Mouse (Mus musculus): ENCODE data around the gene Wnt7b. TPM values are rescaled to one million over a fixed set of nuclear protein-coding genes. Genes with fewer than 3 reads are reported as not detected.

Wnt7b gene
- under 1 TPM; 0.10 to 0.28 TPM for total RNA-seq (2021)
- long read RNA-seq, experiment 1: 0 reads
- long read RNA-seq, experiment 2: 0 reads

DNA sequence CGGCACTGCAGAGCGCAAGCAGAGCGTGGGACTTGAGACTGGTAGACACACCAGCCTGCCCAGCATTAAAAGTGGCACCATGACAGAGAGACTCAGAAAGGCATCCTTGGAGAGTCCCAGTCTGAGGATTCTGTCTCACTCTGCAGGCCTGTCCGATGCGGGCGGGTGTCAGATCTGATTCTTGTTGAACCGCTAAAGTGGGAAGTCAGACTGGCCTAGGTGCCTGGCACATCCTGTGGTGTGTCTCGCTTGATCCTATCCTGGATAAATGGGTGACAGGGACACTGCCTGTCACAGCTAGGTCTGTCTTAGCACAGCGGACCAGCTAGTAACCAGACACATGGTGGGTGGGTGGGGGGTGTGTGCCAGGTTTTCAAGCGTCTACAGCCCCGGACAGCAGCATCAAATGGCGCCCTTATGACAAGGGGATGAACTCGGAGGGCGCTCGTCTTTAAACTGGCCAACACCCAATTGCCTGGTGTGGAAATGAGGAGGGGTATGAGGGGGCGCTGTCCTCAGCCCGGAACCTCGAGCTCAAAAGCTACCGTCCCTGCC lies at the start of gene Wnt7b:
Gene Wnt7b (minus strand): TSS at position 118 of the 555 bp plus-strand sequence.
- DNase-seq: peak in 1 of 2 experiments; percentile 10

DNA sequence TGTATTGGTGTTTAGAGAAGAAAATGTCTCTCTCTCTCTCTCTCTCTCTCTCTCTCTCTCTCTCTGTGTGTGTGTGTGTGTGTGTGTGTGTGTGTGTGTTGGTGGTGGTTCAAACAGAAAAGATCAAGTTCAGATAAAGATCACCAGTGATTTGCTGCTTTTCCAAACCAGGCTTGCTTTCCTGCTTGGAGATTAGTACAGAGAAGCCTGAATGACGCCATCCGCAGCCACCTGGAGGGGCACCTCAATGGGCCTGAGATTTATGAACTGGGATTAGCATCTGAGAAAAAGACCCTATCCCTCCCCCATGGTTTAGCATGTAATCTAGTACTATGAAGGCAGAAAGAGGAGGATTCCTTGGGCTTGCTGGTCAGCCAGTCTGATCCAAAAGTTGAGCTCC lies 49.3 kb upstream of the Wnt7b start:
- DNase-seq: no peak

DNA sequence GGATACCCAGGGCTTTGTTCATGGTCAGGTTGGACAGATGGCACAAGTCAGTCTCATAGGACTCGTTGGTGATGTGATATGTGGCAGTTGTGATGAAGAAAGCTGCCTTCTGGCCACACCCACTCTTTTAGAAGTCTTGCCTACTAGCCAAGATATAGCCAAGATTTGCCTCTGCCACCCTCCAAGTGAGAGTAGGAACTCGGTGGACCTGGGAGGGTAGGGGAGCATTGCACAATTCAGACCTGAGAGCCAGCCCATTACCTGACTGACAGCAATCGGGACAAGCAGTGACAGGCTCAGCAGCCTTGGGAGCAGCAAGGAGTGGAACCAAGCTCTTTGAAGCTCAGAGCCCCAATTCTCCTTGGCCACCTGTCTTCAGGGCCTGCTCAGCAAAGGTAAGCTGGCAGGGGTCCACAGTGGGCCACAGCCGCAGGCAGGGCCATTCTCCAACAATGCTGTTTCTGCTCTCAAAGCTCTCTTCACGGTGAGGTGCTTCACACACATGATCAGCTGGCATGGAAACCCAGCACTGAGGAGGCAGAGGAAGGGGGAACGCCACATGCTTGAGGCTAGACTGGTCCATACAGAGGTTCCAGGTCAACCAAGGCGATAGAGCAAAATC lies 47.8 kb upstream of the Wnt7b start:
- no peak for DNase-seq

DNA sequence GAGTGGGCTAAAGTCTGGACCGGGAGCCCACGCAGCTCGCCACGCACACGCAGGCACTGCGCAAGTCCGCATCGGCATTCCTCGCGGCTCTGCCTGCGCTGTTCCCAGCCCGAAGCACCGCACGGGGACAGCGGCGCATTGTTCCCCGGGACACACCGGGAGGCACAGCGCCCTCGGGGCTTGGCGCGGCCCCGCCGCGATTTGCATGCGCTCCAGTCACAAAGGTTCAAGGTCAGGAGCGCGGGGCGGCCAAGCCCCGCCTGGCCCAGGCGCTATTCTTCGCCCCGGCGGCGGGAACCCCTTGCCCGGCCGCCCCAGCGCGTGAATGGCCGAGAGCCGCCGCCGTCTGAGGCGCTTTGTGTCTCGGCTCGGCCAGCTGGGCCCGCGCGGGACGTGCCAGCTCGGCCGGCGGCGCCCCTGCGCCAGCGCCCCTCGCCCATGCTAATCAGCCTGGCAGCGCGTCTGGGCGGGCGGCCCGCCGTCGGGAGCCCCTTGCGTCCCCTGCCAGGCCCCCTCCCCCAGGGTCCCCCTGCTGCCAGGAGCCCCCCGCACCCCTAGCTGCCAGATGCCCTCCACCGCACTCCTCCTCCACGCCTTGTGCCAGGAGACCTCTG lies 43.5 kb upstream of the Wnt7b start:
- DNase-seq: peak; percentile 62 to 65

DNA sequence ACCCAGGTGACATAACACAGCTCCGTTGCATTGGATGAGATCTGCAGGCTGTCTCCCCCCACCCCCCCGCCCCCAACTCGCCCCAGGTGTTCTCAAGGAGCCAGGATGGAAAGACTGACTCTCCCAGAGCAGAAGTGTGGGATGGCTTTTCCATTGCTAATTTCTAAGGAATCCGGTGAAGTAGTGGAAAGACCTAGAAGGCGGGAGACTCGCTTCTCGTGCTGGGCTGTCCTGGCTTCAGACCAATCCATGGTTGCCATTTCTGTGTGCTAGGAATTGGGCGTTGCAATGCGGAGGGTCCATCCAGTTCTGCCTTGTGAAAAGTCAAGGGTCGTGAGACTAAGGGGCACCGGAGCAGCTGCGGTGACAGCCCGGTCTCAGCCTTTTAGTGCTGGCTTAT lies 39.9 kb upstream of the Wnt7b start:
- DNase-seq: no peak

DNA sequence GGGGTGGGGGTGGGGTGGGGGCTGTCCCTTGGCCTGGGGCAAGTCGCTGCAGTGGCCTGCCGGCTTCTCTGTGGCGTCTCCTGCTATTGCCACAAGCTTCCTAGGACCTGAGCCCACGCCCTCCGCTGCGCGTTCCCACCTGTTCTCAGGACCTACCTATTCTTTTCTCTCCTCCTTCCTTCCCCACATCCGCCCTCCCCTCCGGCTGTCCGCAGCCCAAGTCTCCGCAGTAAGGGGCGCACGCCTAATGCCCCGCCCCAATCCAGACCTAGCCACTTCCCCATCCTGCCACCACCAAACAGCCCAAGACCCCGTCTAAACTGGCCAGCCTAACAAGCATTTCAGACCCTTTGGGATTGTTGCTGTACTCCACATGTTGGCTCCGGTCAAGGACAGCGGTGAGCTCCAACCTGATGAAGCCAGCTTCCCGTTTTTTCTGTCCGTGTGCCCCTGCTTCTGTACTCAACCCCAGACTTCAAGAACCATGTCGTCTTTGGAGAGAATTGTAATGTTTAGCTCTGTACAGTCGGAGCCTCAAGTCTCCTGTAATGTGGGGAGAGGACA lies 33.3 kb upstream of the Wnt7b start:
- no peak for DNase-seq

DNA sequence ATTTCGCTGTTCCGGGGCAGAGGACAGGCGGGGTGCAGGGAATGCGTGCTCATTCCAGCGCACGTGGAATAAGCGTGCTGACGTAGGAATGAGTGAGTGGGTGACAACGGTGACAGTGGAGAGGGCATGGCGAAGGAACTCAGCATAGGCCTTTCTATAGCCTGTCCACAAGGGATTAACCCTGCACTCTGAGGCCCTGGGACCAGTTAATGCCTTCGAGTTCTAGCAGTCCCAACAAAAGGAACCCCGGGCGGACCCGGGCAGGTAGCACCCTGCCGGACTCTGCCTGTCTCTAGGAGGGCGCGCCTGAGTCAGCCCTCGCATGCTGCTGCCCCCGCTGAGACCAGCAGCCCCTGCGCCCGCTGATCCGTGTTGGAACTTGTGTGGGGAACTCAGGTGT lies 32.8 kb upstream of the Wnt7b start:
- DNase-seq: no peak

DNA sequence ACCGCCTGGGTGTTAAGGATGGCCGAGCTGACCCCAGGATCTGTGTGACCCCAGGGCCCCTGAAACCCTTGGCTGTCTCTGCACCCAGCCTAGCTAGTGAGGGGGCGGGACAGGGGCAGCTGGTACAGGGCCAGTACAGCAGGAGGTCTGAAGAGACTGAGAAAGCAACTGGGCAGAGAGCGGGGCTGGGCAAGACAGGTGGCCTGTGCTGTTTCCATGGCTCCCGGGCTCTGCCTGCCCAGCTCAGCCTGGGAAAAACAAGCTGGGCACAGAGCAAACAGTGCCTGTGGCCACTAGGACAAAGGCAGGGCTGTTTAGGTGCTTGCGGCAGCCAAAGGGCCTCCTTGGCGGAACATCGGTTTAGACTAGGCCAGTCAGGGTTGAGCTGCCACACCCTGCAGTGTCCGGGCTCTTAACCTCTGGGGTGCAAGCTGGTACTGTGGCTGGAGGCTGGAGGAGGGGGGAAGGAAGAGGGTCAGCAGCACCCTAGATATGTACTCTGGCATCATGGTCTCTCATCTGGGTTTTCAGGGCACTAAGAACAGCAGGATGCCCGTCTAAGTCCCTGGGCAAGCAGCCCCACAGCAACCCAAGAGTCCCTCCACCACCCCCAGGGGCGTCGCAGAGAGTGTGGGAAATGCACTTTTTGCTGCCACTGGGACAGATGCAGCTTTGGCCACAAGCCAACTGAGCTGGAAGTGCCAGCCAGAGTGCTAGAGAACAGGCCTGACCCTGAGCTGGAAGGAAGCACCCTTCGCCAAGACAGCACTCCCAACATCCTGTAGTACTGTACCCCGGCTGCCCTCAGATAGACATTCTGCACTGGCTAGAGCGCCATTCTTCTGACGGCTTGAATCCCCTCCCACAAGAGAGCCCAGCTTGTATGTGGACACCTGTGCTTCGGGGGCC lies 31.3 kb upstream of the Wnt7b start:
- DNase-seq: peak in 1 of 2 experiments; percentile 30

DNA sequence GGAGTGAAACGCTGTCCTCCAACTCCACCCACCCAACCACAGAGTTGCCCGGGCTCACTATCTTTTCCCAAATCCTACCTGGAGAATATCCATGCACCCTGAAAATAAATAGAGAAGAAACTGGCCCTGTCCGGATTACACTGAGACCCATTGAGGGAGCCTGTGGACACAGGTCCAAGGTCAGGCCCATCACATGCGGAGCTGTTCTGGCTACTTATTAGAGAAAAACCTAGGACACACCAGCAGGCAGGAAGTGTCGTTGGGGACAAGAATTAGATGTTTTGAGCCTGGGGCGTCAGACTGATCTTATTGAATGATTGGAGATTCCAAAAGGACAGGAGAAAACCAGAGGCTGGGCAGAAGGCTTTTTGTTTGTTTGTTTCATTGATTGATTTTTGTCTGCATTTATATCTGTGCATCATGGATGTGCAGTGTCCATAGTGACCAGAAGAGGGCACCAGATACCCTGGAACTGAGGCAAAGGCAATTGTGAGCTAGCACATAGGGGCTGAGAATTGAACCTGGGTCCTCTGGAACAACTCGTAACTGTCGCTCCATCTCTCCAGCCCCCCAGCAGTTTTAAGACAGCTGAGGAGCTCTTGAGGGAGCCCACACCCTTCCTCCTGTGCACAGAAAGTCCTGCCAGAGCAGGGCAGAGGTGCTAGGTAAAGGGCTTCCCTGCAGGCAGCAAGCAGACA lies 30.5 kb upstream of the Wnt7b start:
- peak; percentile 55 to 74 for DNase-seq

DNA sequence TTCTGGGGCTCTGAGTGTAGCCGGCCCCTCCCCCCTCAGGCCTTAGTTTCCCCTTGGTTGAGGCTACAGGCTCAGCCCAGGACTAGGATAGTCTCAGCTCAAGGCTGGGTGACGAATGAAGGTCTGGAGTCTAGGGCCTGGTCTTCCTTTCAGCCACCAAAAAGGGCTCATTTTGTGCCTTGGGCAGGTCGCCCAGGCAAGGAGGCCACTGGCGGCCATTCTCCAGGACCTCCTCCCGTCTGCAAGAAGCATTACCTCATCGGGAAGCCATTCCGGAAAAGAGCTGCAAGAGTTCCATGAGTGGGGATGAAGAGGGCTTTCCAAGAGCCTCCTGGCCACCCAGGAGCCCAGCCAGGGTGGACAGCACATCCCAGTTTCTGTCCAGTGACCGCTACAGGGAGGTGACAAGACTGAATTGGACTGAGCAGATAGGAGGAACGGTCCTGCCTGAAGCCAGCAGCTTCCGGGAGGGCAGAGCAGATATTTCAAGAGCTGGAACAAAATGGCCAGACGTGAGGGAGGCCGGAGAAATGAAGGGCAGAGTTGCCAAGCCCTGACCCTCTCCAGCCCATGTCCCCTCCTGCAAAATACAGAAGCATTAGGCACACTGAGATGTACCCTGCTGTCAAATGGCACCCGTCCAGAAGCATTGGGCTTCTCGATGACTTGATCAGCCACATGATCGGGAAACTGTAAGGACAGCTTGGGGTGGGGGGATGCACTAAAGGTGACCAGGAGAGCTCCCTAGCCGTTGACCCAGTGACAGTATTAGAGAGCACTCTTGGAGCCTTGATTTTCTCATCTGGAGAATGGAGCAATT lies 29.6 kb upstream of the Wnt7b start:
- DNase-seq: peak; percentile 86 to 93

DNA sequence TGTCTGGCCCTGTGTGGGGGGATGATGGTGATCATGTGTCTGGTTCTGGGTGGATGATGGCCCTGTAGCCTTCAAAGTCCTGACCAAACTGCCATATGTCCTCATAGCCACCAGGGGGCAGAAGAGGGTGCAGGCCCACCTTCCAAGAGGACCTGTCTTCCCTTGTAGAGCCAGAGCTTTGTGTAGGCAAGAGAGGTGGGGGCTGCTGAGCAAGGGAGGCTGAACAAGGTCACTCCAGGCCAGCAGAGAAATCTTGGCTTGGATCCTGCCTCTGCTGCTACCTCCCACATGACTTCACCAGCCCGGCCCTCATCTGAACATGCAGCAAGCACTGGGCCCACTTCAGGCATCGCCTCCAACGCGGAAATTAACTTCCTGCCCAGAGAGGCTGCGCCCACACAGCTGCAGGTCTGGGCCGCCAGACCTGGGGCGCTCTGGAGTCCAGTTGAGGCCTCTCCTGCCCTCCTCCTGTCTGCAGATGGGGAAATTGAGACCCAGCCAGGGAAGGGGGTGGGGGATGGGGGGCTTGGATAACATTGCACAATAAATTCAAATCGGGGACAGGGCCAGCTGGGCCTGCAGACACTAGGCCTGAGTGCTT lies 28.4 kb upstream of the Wnt7b start:
- peak; percentile 90 to 97 for DNase-seq

DNA sequence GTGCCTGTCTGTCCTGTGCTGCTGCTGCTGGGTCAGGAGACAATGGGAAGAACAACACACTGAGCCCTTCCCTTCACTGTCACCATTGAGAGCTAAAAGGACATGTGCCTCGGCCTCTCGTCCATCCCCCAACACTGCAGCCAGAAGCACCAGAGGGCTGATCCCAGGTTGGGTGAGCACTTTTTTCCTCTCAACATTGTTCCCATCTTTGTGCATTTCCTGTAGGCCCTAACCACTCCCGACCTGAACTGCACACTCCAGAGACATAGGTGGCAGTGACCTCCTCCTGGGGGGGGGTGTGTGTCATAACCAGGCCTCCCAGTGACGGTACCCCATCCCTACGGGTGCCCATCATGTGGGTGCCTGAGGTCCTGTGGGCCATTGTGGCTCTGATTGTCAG lies 27.8 kb upstream of the Wnt7b start:
- no peak for DNase-seq

DNA sequence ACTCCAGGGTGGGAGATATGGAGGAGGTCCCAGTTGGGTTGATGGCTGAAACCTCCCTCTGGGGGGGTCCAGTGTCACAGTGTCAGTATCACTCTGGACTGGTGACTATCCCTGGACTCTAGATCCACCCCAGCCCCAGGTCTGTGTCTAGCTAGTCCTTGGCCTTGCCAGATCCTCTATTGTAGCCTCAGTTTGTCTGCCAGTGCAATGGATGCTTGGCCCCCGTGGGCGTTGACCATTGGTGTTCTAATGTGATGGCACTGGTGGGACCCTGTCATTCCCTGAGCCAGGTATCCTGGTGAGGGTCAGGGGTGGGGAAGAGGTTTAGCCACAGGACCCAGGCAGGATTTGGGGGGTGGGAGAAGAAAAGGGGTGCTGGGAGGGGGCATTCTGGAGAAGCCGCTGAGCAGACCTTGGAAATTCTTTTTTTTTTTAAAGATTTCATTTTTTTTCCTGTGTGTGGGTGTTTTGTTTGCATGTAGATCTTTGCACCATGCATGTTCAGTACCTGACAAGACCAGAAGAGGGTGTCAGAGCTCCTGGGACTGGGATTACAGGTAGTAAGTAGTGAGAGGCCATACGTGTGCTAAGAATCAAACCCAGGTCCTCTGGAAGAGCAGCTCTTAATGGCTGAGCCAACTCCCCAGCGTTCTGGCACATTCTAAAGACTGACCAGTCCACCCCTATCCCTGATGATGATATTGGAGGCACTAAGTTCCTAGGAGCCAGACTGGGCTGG lies 27.2 kb upstream of the Wnt7b start:
- DNase-seq: no peak

DNA sequence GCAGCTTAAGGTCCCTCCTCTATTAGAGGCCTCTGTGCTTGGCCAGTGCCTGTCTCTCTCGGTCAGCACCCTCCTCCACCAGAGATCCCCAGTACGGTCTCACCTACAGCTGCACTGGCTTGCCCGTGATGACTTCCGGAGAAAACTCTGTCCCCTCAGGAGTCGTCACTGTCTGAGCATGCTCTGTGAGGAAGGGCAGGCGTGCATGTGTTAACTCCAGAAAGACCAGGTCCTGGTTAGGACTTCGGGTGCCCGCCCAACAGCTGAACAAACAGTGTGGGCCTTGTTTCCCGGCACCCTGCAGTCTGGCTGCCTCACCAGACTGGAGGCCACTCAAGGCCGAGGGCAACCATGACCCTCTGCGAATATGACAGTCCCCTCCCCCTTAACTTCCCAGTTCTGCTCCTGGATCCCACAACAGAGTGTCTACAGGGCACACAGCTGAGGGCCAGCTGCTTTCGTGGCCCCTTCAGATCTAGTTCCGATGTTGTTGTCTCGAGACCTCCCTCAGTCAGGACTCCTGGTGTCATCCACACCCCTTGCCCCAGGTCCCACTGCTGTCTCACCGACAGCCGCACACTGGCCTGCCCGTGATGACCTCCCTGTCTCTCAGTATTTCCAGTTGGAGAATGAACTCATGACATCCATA lies 23.8 kb upstream of the Wnt7b start:
- DNase-seq: peak; percentile 56 to 65

DNA sequence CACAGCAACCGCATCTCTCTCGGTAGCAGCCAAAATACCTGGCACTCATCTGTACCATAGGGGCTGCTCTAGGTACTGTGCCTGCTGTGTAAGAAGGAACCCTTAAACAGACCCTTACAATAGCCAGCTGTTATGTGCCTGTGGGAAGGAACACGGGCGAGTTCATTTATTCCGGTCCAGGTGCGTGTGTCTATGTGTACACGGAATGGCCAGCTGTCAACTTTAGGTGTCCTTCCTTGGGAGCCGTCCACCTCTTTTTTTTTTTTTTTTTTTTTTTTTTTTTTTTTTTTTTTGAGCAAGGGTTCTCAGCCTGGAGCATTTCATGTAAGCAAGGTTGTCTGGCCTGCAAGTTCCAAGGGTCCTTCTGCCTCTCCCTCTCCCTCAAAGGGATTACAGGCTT lies 22.7 kb upstream of the Wnt7b start:
- DNase-seq: no peak

DNA sequence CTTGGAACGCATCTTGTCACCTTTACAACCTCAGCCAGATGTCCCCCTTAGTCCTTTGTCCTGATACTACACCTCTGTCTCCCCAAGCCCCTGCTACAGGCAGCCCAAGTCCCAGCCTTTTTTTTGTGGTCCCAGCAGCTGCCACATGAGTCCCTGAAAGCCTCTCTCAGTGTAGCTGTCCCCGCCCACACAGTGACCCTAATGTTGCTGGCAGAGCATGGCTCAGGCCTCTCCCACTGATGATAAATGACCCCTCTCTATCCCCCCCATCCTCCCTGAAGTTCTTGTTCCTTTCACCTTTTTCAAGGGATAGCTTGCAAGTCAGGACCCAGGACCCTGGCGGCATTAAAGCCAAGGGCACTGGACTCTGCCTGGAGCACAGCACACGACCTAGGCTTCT lies 22.2 kb upstream of the Wnt7b start:
- no peak for DNase-seq

DNA sequence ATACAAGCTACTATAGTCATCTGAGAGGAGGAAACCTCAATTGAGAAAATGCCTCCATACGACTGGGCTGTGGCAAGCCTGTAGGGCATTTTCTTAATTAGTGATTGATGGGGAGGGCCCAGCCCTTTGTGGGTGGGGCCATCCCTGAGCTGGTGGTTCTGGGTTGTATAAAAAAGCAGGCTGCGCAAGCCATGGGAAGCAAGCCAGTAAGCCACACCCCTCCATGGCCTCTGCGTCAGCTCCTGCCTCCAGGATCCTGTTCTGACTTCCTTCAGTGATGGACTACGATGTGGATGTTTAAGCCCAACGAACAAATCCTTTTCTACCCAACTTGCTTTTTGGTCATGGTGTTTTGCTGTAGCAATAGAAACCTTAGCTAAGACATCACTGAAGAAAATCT lies 21.1 kb upstream of the Wnt7b start:
- DNase-seq: peak; percentile 69 to 79

DNA sequence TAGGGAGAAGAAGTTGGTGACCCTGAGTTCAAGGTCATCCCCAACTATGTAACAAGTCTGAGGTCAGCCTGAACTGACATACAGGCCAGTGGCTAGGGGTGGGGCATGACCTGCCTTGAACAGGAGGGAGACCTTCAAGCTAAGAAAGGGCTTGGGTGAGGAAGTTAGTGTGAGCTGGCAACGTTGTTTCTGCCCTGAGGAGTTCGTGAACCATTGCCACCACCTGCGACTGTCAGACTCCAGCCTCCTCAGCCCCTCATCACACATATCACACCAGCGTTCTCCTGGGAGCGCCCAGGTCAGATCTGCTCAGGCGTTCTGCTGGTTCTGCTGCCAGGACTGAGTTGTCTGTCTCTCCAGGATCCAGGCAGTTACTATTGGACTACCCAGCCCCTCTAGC lies 20.5 kb upstream of the Wnt7b start:
- no peak for DNase-seq

DNA sequence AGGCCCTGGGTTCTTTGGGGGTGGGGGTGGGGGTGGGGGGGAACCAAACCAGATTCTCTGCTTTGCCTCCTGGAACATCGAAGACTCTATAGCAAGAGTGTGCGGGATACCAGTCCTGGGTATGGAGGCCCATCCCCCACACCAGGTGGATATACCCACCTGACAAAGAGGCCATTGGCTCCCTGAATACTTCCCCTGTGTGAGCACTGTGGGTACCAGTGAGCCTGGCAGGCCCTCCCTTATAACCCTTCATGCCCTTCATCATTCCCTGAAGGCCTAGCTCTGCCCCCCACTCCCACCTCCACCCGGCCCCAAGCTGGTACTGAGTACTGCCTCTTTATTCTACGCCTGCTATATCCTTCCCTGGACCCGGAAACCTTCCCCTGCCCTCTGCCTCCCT lies 19.7 kb upstream of the Wnt7b start:
- no peak for DNase-seq
